Mouse (Mus musculus): ENCODE data around the gene Sept11.
A peak's percentile ranks its signal among the peaks of the same experiment; 100 is the strongest.

Sept11 gene

GRCm38 (mm10) chr5:93129953-93130352, 36.7 kb downstream of the Sept11 start:
- DNase-seq (ENCODE audit: low read depth, low spot score) = no peak
- Histone ChIP-seq H3K36me3 (ENCODE audit: control insufficient read depth, insufficient read depth, low read length, poor library complexity, severe bottlenecking) (no peaks in the 10 kb centered on the region), H3K27me3 (ENCODE audit: control insufficient read depth, insufficient read depth, low read length, poor library complexity, severe bottlenecking) (no peaks in the 10 kb centered on the region)

- Histone ChIP-seq H3K27me3 (ENCODE audit: control insufficient read depth, insufficient read depth, low read length, poor library complexity, severe bottlenecking) (no peaks in the 10 kb centered on the region), H3K36me3 (ENCODE audit: control insufficient read depth, insufficient read depth, low read length, poor library complexity, severe bottlenecking) (no peaks in the 10 kb centered on the region; the same call in 1 of the 2 replicates)
- no peak for DNase-seq (ENCODE audit: low read depth, low spot score)
Measured at GRCm38 (mm10) chr5:93131401-93131800, 38.2 kb downstream of the Sept11 start.

GRCm38 (mm10) chr5:93133445-93134244, 40.4 kb downstream of the Sept11 start:
- DNase-seq (ENCODE audit: low read depth, low spot score) = peak; percentile 70
- Histone ChIP-seq H3K36me3 (ENCODE audit: control insufficient read depth, insufficient read depth, low read length, poor library complexity, severe bottlenecking) (no peaks in the 10 kb centered on the region; the same call in 1 of the 2 replicates), H3K27me3 (ENCODE audit: control insufficient read depth, insufficient read depth, low read length, poor library complexity, severe bottlenecking) (no peaks in the 10 kb centered on the region)

GRCm38 (mm10) chr5:93135368-93136107, 42.3 kb downstream of the Sept11 start:
- Histone ChIP-seq H3K27me3 (ENCODE audit: control insufficient read depth, insufficient read depth, low read length, poor library complexity, severe bottlenecking) (no peaks in the 10 kb centered on the region), H3K36me3 (ENCODE audit: control insufficient read depth, insufficient read depth, low read length, poor library complexity, severe bottlenecking) (no peaks in the 10 kb centered on the region; the same call in 1 of the 2 replicates)
- no peak for DNase-seq (ENCODE audit: low read depth, low spot score)

GRCm38 (mm10) chr5:93136956-93137586, 43.8 kb downstream of the Sept11 start:
- Histone ChIP-seq H3K36me3 (ENCODE audit: control insufficient read depth, insufficient read depth, low read length, poor library complexity, severe bottlenecking) (peaks cover 2% of the 10 kb centered on the region), H3K27me3 (ENCODE audit: control insufficient read depth, insufficient read depth, low read length, poor library complexity, severe bottlenecking) (no peaks in the 10 kb centered on the region)
- peak; percentile 86 for DNase-seq (ENCODE audit: low read depth, low spot score)

- Histone ChIP-seq H3K36me3 (ENCODE audit: control insufficient read depth, insufficient read depth, low read length, poor library complexity, severe bottlenecking) (peaks cover 2% of the 10 kb centered on the region), H3K27me3 (ENCODE audit: control insufficient read depth, insufficient read depth, low read length, poor library complexity, severe bottlenecking) (no peaks in the 10 kb centered on the region)
- no peak for DNase-seq (ENCODE audit: low read depth, low spot score)
Measured at GRCm38 (mm10) chr5:93139350-93139749, 46.1 kb downstream of the Sept11 start.

- no peak for DNase-seq (ENCODE audit: low read depth, low spot score)
- no peaks in the 10 kb centered on the region for H3K27me3 ChIP-seq (ENCODE audit: control insufficient read depth, insufficient read depth, low read length, poor library complexity, severe bottlenecking)
- peaks cover 3% of the 10 kb centered on the region; the same call in 1 of the 2 replicates for H3K36me3 ChIP-seq (ENCODE audit: control insufficient read depth, insufficient read depth, low read length, poor library complexity, severe bottlenecking)
Measured at GRCm38 (mm10) chr5:93140747-93141146, 47.5 kb downstream of the Sept11 start.

GRCm38 (mm10) chr5:93143360-93144091, 50.3 kb downstream of the Sept11 start:
- no peak for DNase-seq (ENCODE audit: low read depth, low spot score)
- H3K27me3 ChIP-seq (ENCODE audit: control insufficient read depth, insufficient read depth, low read length, poor library complexity, severe bottlenecking) = no peaks in the 10 kb centered on the region
- peaks cover 3% of the 10 kb centered on the region; the same call in 1 of the 2 replicates for H3K36me3 ChIP-seq (ENCODE audit: control insufficient read depth, insufficient read depth, low read length, poor library complexity, severe bottlenecking)

GRCm38 (mm10) chr5:93144874-93145273, 51.6 kb downstream of the Sept11 start:
- Histone ChIP-seq H3K27me3 (ENCODE audit: control insufficient read depth, insufficient read depth, low read length, poor library complexity, severe bottlenecking) (no peaks in the 10 kb centered on the region), H3K36me3 (ENCODE audit: control insufficient read depth, insufficient read depth, low read length, poor library complexity, severe bottlenecking) (peaks cover 6% of the 10 kb centered on the region; the same call in 1 of the 2 replicates)
- DNase-seq (ENCODE audit: low read depth, low spot score) = no peak

- DNase-seq (ENCODE audit: low read depth, low spot score) = no peak
- peaks cover 6% of the 10 kb centered on the region; the same call in 1 of the 2 replicates for H3K36me3 ChIP-seq (ENCODE audit: control insufficient read depth, insufficient read depth, low read length, poor library complexity, severe bottlenecking)
- no peaks in the 10 kb centered on the region for H3K27me3 ChIP-seq (ENCODE audit: control insufficient read depth, insufficient read depth, low read length, poor library complexity, severe bottlenecking)
Measured at GRCm38 (mm10) chr5:93145504-93145903, 52.3 kb downstream of the Sept11 start.

- H3K27me3 ChIP-seq (ENCODE audit: control insufficient read depth, insufficient read depth, low read length, poor library complexity, severe bottlenecking) = no peaks in the 10 kb centered on the region
- DNase-seq (ENCODE audit: low read depth, low spot score) = no peak
- 0 out of 2 replicates have a peak, but pooled peaks cover 3% of the 10 kb centered on the region for H3K36me3 ChIP-seq (ENCODE audit: control insufficient read depth, insufficient read depth, low read length, poor library complexity, severe bottlenecking)
Measured at GRCm38 (mm10) chr5:93149969-93150777, 56.9 kb downstream of the Sept11 start.

- Histone ChIP-seq H3K27me3 (ENCODE audit: control insufficient read depth, insufficient read depth, low read length, poor library complexity, severe bottlenecking) (no peaks in the 10 kb centered on the region), H3K36me3 (ENCODE audit: control insufficient read depth, insufficient read depth, low read length, poor library complexity, severe bottlenecking) (peaks cover 3% of the 10 kb centered on the region; the same call in 1 of the 2 replicates)
- DNase-seq (ENCODE audit: low read depth, low spot score) = peak; percentile 34
Measured at GRCm38 (mm10) chr5:93151985-93152384, 58.7 kb downstream of the Sept11 start.

GRCm38 (mm10) chr5:93152451-93152850, 59.2 kb downstream of the Sept11 start:
- peak; percentile 79 for DNase-seq (ENCODE audit: low read depth, low spot score)
- no peaks in the 10 kb centered on the region for H3K27me3 ChIP-seq (ENCODE audit: control insufficient read depth, insufficient read depth, low read length, poor library complexity, severe bottlenecking)
- peaks cover 3% of the 10 kb centered on the region; the same call in 1 of the 2 replicates for H3K36me3 ChIP-seq (ENCODE audit: control insufficient read depth, insufficient read depth, low read length, poor library complexity, severe bottlenecking)
